Mouse (Mus musculus) spleen, postnatal 4 days (tissue): ENCODE measurements around the gene Cdh13.
"Not testable (repeated sequence)": the region's sequence is repeated elsewhere in the genome, so short reads cannot be mapped to it uniquely, and the experiment has no call there.

Experiments used
- DNase-seq, 2 experiments: peaks; one replicate each; pipeline ENCODE4 v3.0.0; 2022; ENCODE audit warnings: low spot score in 2 of 2

The Cdh13 gene

GRCm38 (mm10) chr8:118676233-118676632 lies 392.7 kb downstream of the Cdh13 start:
- DNase-seq, result no peak

- DNase-seq, result no peak
Measured at GRCm38 (mm10) chr8:118679347-118679746, 395.8 kb downstream of the Cdh13 start.

- no peak for DNase-seq
Measured at GRCm38 (mm10) chr8:118683386-118683785, 399.9 kb downstream of the Cdh13 start.

- no peak for DNase-seq
Measured at GRCm38 (mm10) chr8:118685863-118686262, 402.3 kb downstream of the Cdh13 start.

GRCm38 (mm10) chr8:118689849-118690248 lies 406.3 kb downstream of the Cdh13 start:
- DNase-seq, result no peak

GRCm38 (mm10) chr8:118701312-118701880 lies 417.9 kb downstream of the Cdh13 start:
- no peak for DNase-seq

GRCm38 (mm10) chr8:118709366-118709765 lies 425.8 kb downstream of the Cdh13 start:
- DNase-seq, result no peak

GRCm38 (mm10) chr8:118711631-118712030 lies 428.1 kb downstream of the Cdh13 start:
- DNase-seq, result no peak

- DNase-seq, result no peak
Measured at GRCm38 (mm10) chr8:118713111-118713510, 429.6 kb downstream of the Cdh13 start.

- DNase-seq, result no peak
Measured at GRCm38 (mm10) chr8:118713596-118713995, 430.1 kb downstream of the Cdh13 start.

GRCm38 (mm10) chr8:118722896-118723295 lies 439.4 kb downstream of the Cdh13 start:
- DNase-seq, result no peak

GRCm38 (mm10) chr8:118725651-118726050 lies 442.1 kb downstream of the Cdh13 start:
- no peak for DNase-seq

- no peak for DNase-seq
Measured at GRCm38 (mm10) chr8:118741781-118742180, 458.2 kb downstream of the Cdh13 start.

GRCm38 (mm10) chr8:118744991-118745390 lies 461.5 kb downstream of the Cdh13 start:
- no peak for DNase-seq

- no peak for DNase-seq
Measured at GRCm38 (mm10) chr8:118748041-118748604, 464.6 kb downstream of the Cdh13 start.

- no peak for DNase-seq
Measured at GRCm38 (mm10) chr8:118749191-118749590, 465.7 kb downstream of the Cdh13 start.

GRCm38 (mm10) chr8:118749786-118750185 lies 466.3 kb downstream of the Cdh13 start:
- no peak for DNase-seq

GRCm38 (mm10) chr8:118753710-118754109 lies 470.2 kb downstream of the Cdh13 start:
- no peak for DNase-seq

- no peak for DNase-seq
Measured at GRCm38 (mm10) chr8:118754119-118754518, 470.6 kb downstream of the Cdh13 start.

- not testable (repeated sequence) for DNase-seq
Measured at GRCm38 (mm10) chr8:118777507-118777906, 494.0 kb downstream of the Cdh13 start.

- no peak for DNase-seq
Measured at GRCm38 (mm10) chr8:118778374-118778773, 494.8 kb downstream of the Cdh13 start.

GRCm38 (mm10) chr8:118785646-118786045 lies 502.1 kb downstream of the Cdh13 start:
- DNase-seq, result no peak

- no peak for DNase-seq
Measured at GRCm38 (mm10) chr8:118789649-118790048, 506.1 kb downstream of the Cdh13 start.

GRCm38 (mm10) chr8:118794886-118795285 lies 511.4 kb downstream of the Cdh13 start:
- DNase-seq, result no peak
